12 mouse cellular contexts compared by ENCODE assay signal in genomic region chr6:99135938-99136729, GRCm38 (mm10).
DNase-seq lines count a peak whose midpoint lies in the region; ATAC-seq and TF ChIP-seq lines count a peak whose summit lies in the region.
"Had no signal": no experiment of that assay in that cellular context is flagged by ENCODE, and none has a peak within 500 bp of the region (broad histone marks: within the 10 kb centered on the region; RNA-seq: fewer than 3 reads in every experiment).

No protein-coding gene starts in this region.

- no peak overlapping the region for H3K27ac ChIP-seq in forebrain, embryonic 11.5 days (ENCODE audit: low read depth, low read length)
- no peak overlapping the region for H3K27ac ChIP-seq in forebrain, embryonic 16.5 days (ENCODE audit: low read length)
- H3K27ac ChIP-seq in lung, embryonic 16.5 days (ENCODE audit: low read length): 0 out of 2 replicates have a peak overlapping the region, but pooled peaks have one; percentile 24
- no peak overlapping the region for H3K27ac ChIP-seq in lung, postnatal 0 days (ENCODE audit: low read length)
- H3K27ac ChIP-seq in hindbrain, postnatal 0 days: no peak overlapping the region

- no peaks in the 10 kb centered on the region for H3K36me3 ChIP-seq in forebrain, embryonic 11.5 days (ENCODE audit: control insufficient read depth, insufficient read depth, low read length)
- H3K36me3 ChIP-seq in forebrain, embryonic 16.5 days (ENCODE audit: control insufficient read depth, insufficient read depth): no peaks in the 10 kb centered on the region
- no peaks in the 10 kb centered on the region for H3K36me3 ChIP-seq in lung, embryonic 16.5 days (ENCODE audit: control insufficient read depth, insufficient read depth, low read length)
- H3K36me3 ChIP-seq in lung, postnatal 0 days (ENCODE audit: insufficient read depth, low read length): no peaks in the 10 kb centered on the region
- no peaks in the 10 kb centered on the region for H3K36me3 ChIP-seq in hindbrain, postnatal 0 days (ENCODE audit: insufficient read depth, low read length)

- H3K4me2 ChIP-seq in forebrain, embryonic 11.5 days (ENCODE audit: low read depth, low read length, severe bottlenecking): no peak overlapping the region
- no peak overlapping the region for H3K4me2 ChIP-seq in forebrain, embryonic 16.5 days (ENCODE audit: low read length)
- no peak overlapping the region for H3K4me2 ChIP-seq in lung, embryonic 16.5 days (ENCODE audit: low read depth, low read length)
- no peak overlapping the region for H3K4me2 ChIP-seq in lung, postnatal 0 days (replicated peaks; ENCODE audit: low read depth, low read length)
- no peak overlapping the region for H3K4me2 ChIP-seq in hindbrain, postnatal 0 days (ENCODE audit: low read depth, low read length)

- H3K4me3 ChIP-seq in forebrain, embryonic 11.5 days (ENCODE audit: low read depth, low read length): no peak overlapping the region
- H3K4me3 ChIP-seq in forebrain, embryonic 16.5 days (replicated peaks; ENCODE audit: low read length): no peak overlapping the region
- H3K4me3 ChIP-seq in lung, embryonic 16.5 days (ENCODE audit: low read length): no peak overlapping the region
- no peak overlapping the region for H3K4me3 ChIP-seq in lung, postnatal 0 days (ENCODE audit: low read depth, low read length)
- H3K4me3 ChIP-seq in hindbrain, postnatal 0 days (ENCODE audit: low read length): no peak overlapping the region

- TF ChIP-seq CTCF in lung, postnatal 0 days (IDR thresholded peaks at IDR 0.05): no peak
- no peak for TF ChIP-seq CTCF in hindbrain, postnatal 0 days (IDR thresholded peaks at IDR 0.05; ENCODE audit: low read depth)

- WGBS in forebrain, embryonic 11.5 days: 25% methylated on average over 11 of the region's 11 CpGs
- 21% methylated on average over 11 of the region's 11 CpGs for WGBS in forebrain, embryonic 16.5 days
- 30% methylated on average over 11 of the region's 11 CpGs for WGBS in lung, embryonic 16.5 days
- 48% methylated on average over 11 of the region's 11 CpGs for WGBS in lung, postnatal 0 days
- WGBS in hindbrain, postnatal 0 days: 30% methylated on average over 11 of the region's 11 CpGs

- H3K27me3 ChIP-seq in forebrain, embryonic 11.5 days (ENCODE audit: control insufficient read depth, insufficient read depth, low read length): no peaks in the 10 kb centered on the region
- H3K27me3 ChIP-seq in forebrain, embryonic 16.5 days (replicated peaks; ENCODE audit: control insufficient read depth, insufficient read depth, low read length): no peaks in the 10 kb centered on the region
- H3K27me3 ChIP-seq in lung, embryonic 16.5 days (ENCODE audit: control insufficient read depth, insufficient read depth, low read depth, low read length): no peaks in the 10 kb centered on the region
- H3K27me3 ChIP-seq in lung, postnatal 0 days (replicated peaks; ENCODE audit: insufficient read depth, low read length): no peaks in the 10 kb centered on the region
- H3K27me3 ChIP-seq in hindbrain, postnatal 0 days (ENCODE audit: insufficient read depth, low read length): no peaks in the 10 kb centered on the region

- no peak for TF ChIP-seq EP300 in lung, postnatal 0 days (IDR thresholded peaks at IDR 0.05)

- no peaks in the 10 kb centered on the region for H3K9me3 ChIP-seq in forebrain, embryonic 11.5 days (ENCODE audit: control insufficient read depth, low read length)
- no peaks in the 10 kb centered on the region for H3K9me3 ChIP-seq in forebrain, embryonic 16.5 days (ENCODE audit: control insufficient read depth, low read length)
- H3K9me3 ChIP-seq in lung, embryonic 16.5 days (ENCODE audit: control insufficient read depth, low read length): no peaks in the 10 kb centered on the region
- no peaks in the 10 kb centered on the region for H3K9me3 ChIP-seq in lung, postnatal 0 days (ENCODE audit: low read length)
- H3K9me3 ChIP-seq in hindbrain, postnatal 0 days (ENCODE audit: low read length): no peaks in the 10 kb centered on the region

- peak; percentile 59 for DNase-seq in forebrain, embryonic 11.5 days (ENCODE audit: low spot score)
- no peak for DNase-seq in lung, postnatal 0 days (ENCODE audit: low spot score)
- DNase-seq in hindbrain, postnatal 0 days (ENCODE audit: low spot score): peak; percentile 36
- peak; percentile 78 for DNase-seq in retina, embryonic 14.5 days (ENCODE audit: low spot score)
- no peak for DNase-seq in ovary, adult 18-20 months (ENCODE audit: low spot score)
- DNase-seq in adrenal gland, adult 8-10 months: no peak
- DNase-seq: adrenal gland, postnatal 10 days; cerebellum, adult 9-10 months; heart, postnatal 10 days; kidney, postnatal 25 days had no signal

- peaks cover 11% of the 10 kb centered on the region; the same call in 1 of the 2 replicates for H3K4me1 ChIP-seq in forebrain, embryonic 11.5 days (replicated peaks; ENCODE audit: control insufficient read depth, insufficient read depth, low read length)
- H3K4me1 ChIP-seq in forebrain, embryonic 16.5 days (replicated peaks; ENCODE audit: control insufficient read depth, insufficient read depth, low read length): peaks cover 16% of the 10 kb centered on the region
- H3K4me1 ChIP-seq in lung, embryonic 16.5 days (replicated peaks; ENCODE audit: control insufficient read depth, insufficient read depth, low read length): peaks cover 10% of the 10 kb centered on the region
- H3K4me1 ChIP-seq in lung, postnatal 0 days (ENCODE audit: insufficient read depth, low read depth, low read length): no peaks in the 10 kb centered on the region
- H3K4me1 ChIP-seq in hindbrain, postnatal 0 days (ENCODE audit: insufficient read depth, low read length): no peaks in the 10 kb centered on the region; the same call in 1 of the 2 replicates

- H3K9ac ChIP-seq in forebrain, embryonic 11.5 days (ENCODE audit: low read length): no peak overlapping the region; the same call in 1 of the 2 replicates
- H3K9ac ChIP-seq in forebrain, embryonic 16.5 days (replicated peaks; ENCODE audit: low read depth, low read length): no peak overlapping the region
- H3K9ac ChIP-seq in lung, embryonic 16.5 days (ENCODE audit: low read length): no peak overlapping the region
- no peak overlapping the region for H3K9ac ChIP-seq in lung, postnatal 0 days (replicated peaks; ENCODE audit: low read depth)
- no peak overlapping the region for H3K9ac ChIP-seq in hindbrain, postnatal 0 days (replicated peaks; ENCODE audit: low read length)

- ATAC-seq in forebrain, embryonic 11.5 days (replicated peaks; ENCODE audit: low FRiP score): no peak
- no peak for ATAC-seq in forebrain, embryonic 16.5 days
- peak; percentile 60; the same call in 1 of the 2 replicates for ATAC-seq in lung, embryonic 16.5 days (ENCODE audit: low read depth)
- ATAC-seq in lung, postnatal 0 days: no peak; the same call in 1 of the 2 replicates
- ATAC-seq in hindbrain, postnatal 0 days: no peak

Comparison
In these comparisons a context has a peak if more than half of its experiments do, and no peak if none do; other contexts are left out.
1. DNase-seq: peak in forebrain, embryonic 11.5 days (single experiment), hindbrain, postnatal 0 days (single experiment) and retina, embryonic 14.5 days (single experiment); none in lung, postnatal 0 days (single experiment), ovary, adult 18-20 months (single experiment) and adrenal gland, adult 8-10 months (single experiment).